Mouse (Mus musculus) embryonic fibroblast, embryonic 13.5 days (primary cell): ENCODE results near the gene Phactr2.

Source experiments
- CTCF ChIP-seq: IDR thresholded peaks from 2 replicates; pipeline ENCODE4 v1.5.1; 2011; ENCODE audit warnings: mild to moderate bottlenecking, control low read depth, low read length, moderate library complexity, borderline replicate concordance; ENCODE audit not compliant: insufficient read depth
- POLR2A ChIP-seq: IDR thresholded peaks from 2 replicates; pipeline ENCODE4 v1.6.1; 2011; ENCODE audit warnings: low read depth, mild to moderate bottlenecking, control low read depth, low read length, moderate library complexity

DNA sequence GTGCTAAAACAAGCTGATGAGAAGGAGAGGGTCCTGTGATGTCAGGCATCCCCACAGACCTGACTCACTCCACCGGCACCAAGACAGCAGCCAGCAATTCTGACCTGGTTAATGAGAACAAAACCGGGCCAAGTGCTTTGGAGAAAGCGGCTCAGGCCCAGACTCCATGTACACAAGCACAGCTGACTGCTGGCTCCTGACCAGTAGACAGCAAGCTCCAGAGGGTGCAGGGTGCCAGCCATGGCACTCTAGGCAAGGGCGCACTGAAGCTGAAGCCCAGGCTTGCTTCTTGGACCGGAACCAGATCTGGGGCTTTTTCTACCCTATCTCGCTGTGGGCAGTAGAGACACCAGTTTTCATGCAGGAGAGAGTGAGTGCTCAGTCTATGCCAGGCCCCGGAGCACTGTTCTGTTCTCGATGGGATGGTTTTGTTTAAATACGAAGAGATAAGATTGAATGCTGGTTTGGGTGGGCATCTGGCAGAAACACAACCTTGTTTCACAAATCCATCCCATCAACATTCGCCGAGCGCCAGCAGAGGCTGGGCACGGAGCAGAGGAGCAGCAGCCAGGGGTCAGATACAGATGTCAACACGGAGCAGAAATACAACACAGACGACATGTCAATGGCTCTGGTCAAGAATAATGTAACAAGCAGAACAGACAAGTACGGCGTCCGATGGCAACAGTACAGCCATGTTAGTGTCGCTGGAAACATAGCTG, 61.8 kb downstream of the Phactr2 start:
- no peak for TF ChIP-seq CTCF
- TF ChIP-seq POLR2A = no peak
